Mouse (Mus musculus): ENCODE results near the gene Hectd3. TPM values are rescaled to one million over a fixed set of nuclear protein-coding genes. Genes with fewer than 3 reads are reported as not detected.
A peak's percentile ranks its signal among the peaks of the same experiment; 100 is the strongest.

Hectd3 gene
- total and polyA plus RNA-seq, 2 experiments from 2014 or later = 5.6 to 14.4 TPM

- H3K4me1 ChIP-seq (ENCODE audit: control insufficient read depth, insufficient read depth) = no peaks in the 10 kb centered on the region
- no peak for DNase-seq (ENCODE audit: low spot score)
- WGBS = 60% methylated on average over 7 of the region's 7 CpGs
Measured at GRCm38 (mm10) chr4:117005611-117006400, 10.7 kb downstream of the Hectd3 start.

GRCm38 (mm10) chr4:117007058-117007457, 11.9 kb downstream of the Hectd3 start:
- Histone ChIP-seq H3K9ac (replicated peaks; ENCODE audit: low read depth, low read length) (no peak overlapping the region), H3K27ac (ENCODE audit: low read depth) (no peak overlapping the region), H3K9me3 (replicated peaks; ENCODE audit: control insufficient read depth, low read length) (no peaks in the 10 kb centered on the region), H3K4me2 (ENCODE audit: low read depth, low read length) (no peak overlapping the region), H3K36me3 (replicated peaks; ENCODE audit: control insufficient read depth, insufficient read depth, low read length) (peaks cover 21% of the 10 kb centered on the region), H3K4me1 (ENCODE audit: control insufficient read depth, insufficient read depth) (no peaks in the 10 kb centered on the region), H3K4me3 (ENCODE audit: low read depth, low read length) (no peak overlapping the region), H3K27me3 (ENCODE audit: control insufficient read depth, insufficient read depth, low read length) (no peaks in the 10 kb centered on the region)
- DNase-seq (ENCODE audit: low spot score) (no peak), ATAC-seq (ENCODE audit: insufficient read depth, low read depth) (no peak)
- no peak for TF ChIP-seq CTCF (IDR thresholded peaks at IDR 0.05; ENCODE audit: low read depth)
- no peak for TF ChIP-seq EP300 (IDR thresholded peaks at IDR 0.05; ENCODE audit: low read depth)
- 56% methylated on average over 3 of the region's 3 CpGs for WGBS

More at GRCm38 (mm10) chr4:117005611-117006400, 10.7 kb downstream of the Hectd3 start:
- Histone ChIP-seq H3K4me3 (ENCODE audit: low read depth, low read length) (no peak overlapping the region), H3K36me3 (replicated peaks; ENCODE audit: control insufficient read depth, insufficient read depth, low read length) (peaks cover 32% of the 10 kb centered on the region), H3K4me2 (ENCODE audit: low read depth, low read length) (no peak overlapping the region), H3K9me3 (replicated peaks; ENCODE audit: control insufficient read depth, low read length) (no peaks in the 10 kb centered on the region), H3K27ac (ENCODE audit: low read depth) (no peak overlapping the region), H3K9ac (replicated peaks; ENCODE audit: low read depth, low read length) (no peak overlapping the region), H3K27me3 (ENCODE audit: control insufficient read depth, insufficient read depth, low read length) (no peaks in the 10 kb centered on the region)
- no peak for ATAC-seq (ENCODE audit: insufficient read depth, low read depth)
- TF ChIP-seq CTCF (IDR thresholded peaks at IDR 0.05; ENCODE audit: low read depth) = 0 out of 2 replicates have a peak, but pooled peaks have one; percentile 2
- no peak for TF ChIP-seq EP300 (IDR thresholded peaks at IDR 0.05; ENCODE audit: low read depth)

GRCm38 (mm10) chr4:117010231-117010630, 15.1 kb downstream of the Hectd3 start:
- H3K4me2 ChIP-seq (ENCODE audit: low read depth, low read length) = no peak overlapping the region
- no peak overlapping the region for H3K9ac ChIP-seq (replicated peaks; ENCODE audit: low read depth, low read length)
- no peak overlapping the region for H3K4me3 ChIP-seq (ENCODE audit: low read depth, low read length)
- ATAC-seq (ENCODE audit: insufficient read depth, low read depth) (no peak), DNase-seq (ENCODE audit: low spot score) (no peak)
- no peaks in the 10 kb centered on the region for H3K27me3 ChIP-seq (ENCODE audit: control insufficient read depth, insufficient read depth, low read length)
- H3K9me3 ChIP-seq (replicated peaks; ENCODE audit: control insufficient read depth, low read length) = no peaks in the 10 kb centered on the region
- 62% methylated on average over 5 of the region's 5 CpGs for WGBS
- H3K36me3 ChIP-seq (replicated peaks; ENCODE audit: control insufficient read depth, insufficient read depth, low read length) = no peaks in the 10 kb centered on the region
- no peak for TF ChIP-seq EP300 (IDR thresholded peaks at IDR 0.05; ENCODE audit: low read depth)
- no peak for TF ChIP-seq CTCF (IDR thresholded peaks at IDR 0.05; ENCODE audit: low read depth)
- no peak overlapping the region for H3K27ac ChIP-seq (ENCODE audit: low read depth)
- H3K4me1 ChIP-seq (ENCODE audit: control insufficient read depth, insufficient read depth) = no peaks in the 10 kb centered on the region

- H3K9ac ChIP-seq (replicated peaks; ENCODE audit: low read depth, low read length) = no peak overlapping the region
- no peaks in the 10 kb centered on the region for H3K36me3 ChIP-seq (replicated peaks; ENCODE audit: control insufficient read depth, insufficient read depth, low read length)
- no peak overlapping the region for H3K27ac ChIP-seq (ENCODE audit: low read depth)
- TF ChIP-seq CTCF (IDR thresholded peaks at IDR 0.05; ENCODE audit: low read depth) = no peak
- no peak for TF ChIP-seq EP300 (IDR thresholded peaks at IDR 0.05; ENCODE audit: low read depth)
- H3K9me3 ChIP-seq (replicated peaks; ENCODE audit: control insufficient read depth, low read length) = no peaks in the 10 kb centered on the region
- no peak overlapping the region for H3K4me2 ChIP-seq (ENCODE audit: low read depth, low read length)
- ATAC-seq (ENCODE audit: insufficient read depth, low read depth) (no peak), DNase-seq (ENCODE audit: low spot score) (no peak)
- no peak overlapping the region for H3K4me3 ChIP-seq (ENCODE audit: low read depth, low read length)
- 72% methylated on average over 6 of the region's 6 CpGs for WGBS
- no peaks in the 10 kb centered on the region for H3K27me3 ChIP-seq (ENCODE audit: control insufficient read depth, insufficient read depth, low read length)
- H3K4me1 ChIP-seq (ENCODE audit: control insufficient read depth, insufficient read depth) = no peaks in the 10 kb centered on the region
Measured at GRCm38 (mm10) chr4:117013596-117013995, 18.5 kb downstream of the Hectd3 start.

GRCm38 (mm10) chr4:117014901-117015415, 19.8 kb downstream of the Hectd3 start:
- 46% methylated on average over 4 of the region's 4 CpGs for WGBS
- Histone ChIP-seq H3K4me3 (ENCODE audit: low read depth, low read length) (no peak overlapping the region), H3K4me1 (ENCODE audit: control insufficient read depth, insufficient read depth) (peaks cover 2% of the 10 kb centered on the region; the same call in 1 of the 2 replicates), H3K4me2 (ENCODE audit: low read depth, low read length) (no peak overlapping the region), H3K27ac (ENCODE audit: low read depth) (no peak overlapping the region), H3K9me3 (replicated peaks; ENCODE audit: control insufficient read depth, low read length) (no peaks in the 10 kb centered on the region), H3K36me3 (replicated peaks; ENCODE audit: control insufficient read depth, insufficient read depth, low read length) (no peaks in the 10 kb centered on the region), H3K27me3 (ENCODE audit: control insufficient read depth, insufficient read depth, low read length) (no peaks in the 10 kb centered on the region), H3K9ac (replicated peaks; ENCODE audit: low read depth, low read length) (no peak overlapping the region)
- no peak for TF ChIP-seq CTCF (IDR thresholded peaks at IDR 0.05; ENCODE audit: low read depth)
- TF ChIP-seq EP300 (IDR thresholded peaks at IDR 0.05; ENCODE audit: low read depth) = no peak
- no peak for ATAC-seq (ENCODE audit: insufficient read depth, low read depth)
- DNase-seq (ENCODE audit: low spot score) = no peak
